Mouse (Mus musculus) embryo, embryonic 11 days (tissue): Measurements from ENCODE around the gene March2.
A peak's percentile ranks its signal among the peaks of the same experiment; 100 is the strongest.

Experiments used
- DNase-seq: peaks from one replicate; pipeline ENCODE4 v3.0.0-alpha.2; 2015

Gene March2

DNA sequence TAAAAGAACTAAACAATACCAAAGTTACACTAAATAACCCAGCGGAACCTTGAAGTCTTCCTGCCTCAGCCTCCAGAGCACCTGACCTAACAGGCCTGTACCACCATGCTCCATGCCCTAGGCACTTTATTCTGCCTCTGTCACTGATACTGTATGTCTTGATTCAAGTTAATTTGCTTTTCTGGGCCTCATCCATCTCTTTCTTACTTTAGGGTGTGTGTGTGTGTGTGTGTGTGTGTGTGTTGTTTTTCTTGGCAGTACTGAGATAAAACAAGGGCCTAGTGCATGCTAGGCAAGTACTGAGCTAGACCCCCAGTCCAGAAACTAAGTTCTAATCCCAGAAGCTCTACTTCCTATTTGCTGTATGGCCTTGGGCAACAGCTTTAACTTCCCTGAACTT lies 1.2 kb downstream of the March2 start:
- DNase-seq: no peak

DNA sequence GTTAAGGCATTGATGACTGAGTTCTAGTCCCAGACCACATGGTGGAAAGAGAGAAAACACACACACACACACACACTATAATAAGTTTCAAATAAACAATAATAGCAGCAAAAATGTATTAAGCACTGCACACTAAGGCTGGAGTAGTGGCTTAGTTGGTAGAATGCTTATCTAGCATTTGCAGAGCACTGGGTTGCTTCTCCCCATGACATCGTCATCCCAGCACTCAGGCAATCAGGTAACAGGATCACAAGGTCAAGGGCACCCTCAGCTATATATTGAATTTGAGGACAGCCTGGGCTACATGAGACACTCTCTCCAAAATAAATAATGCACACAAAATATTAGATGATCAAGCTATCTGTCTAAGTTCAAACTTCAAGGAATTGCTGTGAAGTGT lies 3.7 kb downstream of the March2 start:
- no peak for DNase-seq

DNA sequence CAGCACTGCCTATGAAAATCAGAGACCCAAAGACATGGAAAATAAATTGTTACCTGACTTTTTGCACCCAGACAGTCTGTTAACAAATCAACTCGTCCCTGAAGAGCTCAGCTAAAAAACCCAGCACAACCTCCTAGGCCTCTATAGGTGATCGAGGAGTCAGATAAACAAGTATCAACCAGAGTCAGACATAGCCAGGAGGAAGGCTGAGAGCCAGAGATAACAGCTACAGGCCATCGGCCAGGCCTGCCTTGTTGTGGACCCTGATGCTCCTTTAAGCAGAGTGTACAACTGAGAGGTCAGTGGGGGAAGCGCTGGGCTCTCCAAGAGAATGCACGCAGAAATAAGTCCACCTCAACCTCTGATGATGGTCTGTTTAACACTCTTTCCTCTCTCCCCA lies 5.2 kb downstream of the March2 start:
- peak; percentile 4 for DNase-seq

DNA sequence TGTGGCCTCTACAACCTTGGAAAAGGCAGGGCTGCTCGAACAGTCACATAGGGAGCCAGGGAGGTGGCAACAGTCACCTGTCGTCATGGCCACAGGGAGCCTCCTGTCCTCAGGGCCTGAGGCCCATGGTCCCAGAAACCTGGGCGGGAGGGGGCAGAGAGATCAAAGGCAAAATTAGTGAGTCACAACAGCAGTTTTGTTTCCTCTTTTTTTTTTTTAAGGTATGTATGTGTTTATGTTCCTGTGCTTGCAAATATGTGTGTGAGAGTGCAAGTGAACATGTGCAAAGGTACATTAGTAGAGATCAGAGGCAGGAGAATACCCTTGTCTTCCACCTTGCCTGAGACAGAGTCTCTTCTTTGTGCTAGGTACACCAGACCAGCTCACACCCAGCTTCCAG lies 8.6 kb downstream of the March2 start:
- no peak for DNase-seq

DNA sequence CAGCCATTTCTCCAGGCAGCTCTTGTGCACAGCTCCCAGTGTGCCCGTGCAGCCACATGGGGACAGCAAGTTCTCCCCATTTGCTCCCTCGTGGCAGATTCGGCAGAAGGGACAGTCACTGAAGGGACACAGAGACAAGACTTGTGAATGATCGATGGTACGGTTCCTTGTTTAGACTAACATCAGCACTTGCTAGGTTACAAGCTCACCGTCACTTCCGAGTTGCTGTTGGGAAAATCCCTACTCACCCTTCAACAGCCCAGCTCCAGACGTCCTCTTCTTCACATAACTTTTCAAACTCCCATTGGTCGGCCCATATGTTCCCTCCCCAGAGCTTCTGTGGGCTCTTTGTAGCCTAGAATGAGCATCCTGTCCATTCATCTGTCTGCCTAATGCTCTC lies 15.4 kb downstream of the March2 start:
- DNase-seq: no peak

DNA sequence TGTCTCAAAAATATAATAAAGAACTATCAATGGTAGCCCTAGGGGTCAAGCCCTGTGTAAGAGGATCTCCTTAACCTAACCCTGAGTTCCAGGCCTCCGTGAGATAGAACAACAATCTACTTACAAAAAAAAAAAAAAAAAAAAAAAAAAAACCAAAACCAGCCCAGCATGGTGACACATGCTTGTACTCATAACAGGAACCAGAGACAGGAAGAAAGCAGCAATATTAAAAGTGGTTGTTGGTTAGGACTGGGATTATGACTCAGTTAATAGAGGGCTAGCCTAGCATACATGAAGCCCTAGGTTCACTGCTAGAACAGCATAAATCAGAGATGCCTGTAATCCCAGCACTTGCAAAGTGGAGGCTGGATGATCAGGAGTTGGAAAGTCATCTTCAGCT lies 16.3 kb downstream of the March2 start:
- no peak for DNase-seq

DNA sequence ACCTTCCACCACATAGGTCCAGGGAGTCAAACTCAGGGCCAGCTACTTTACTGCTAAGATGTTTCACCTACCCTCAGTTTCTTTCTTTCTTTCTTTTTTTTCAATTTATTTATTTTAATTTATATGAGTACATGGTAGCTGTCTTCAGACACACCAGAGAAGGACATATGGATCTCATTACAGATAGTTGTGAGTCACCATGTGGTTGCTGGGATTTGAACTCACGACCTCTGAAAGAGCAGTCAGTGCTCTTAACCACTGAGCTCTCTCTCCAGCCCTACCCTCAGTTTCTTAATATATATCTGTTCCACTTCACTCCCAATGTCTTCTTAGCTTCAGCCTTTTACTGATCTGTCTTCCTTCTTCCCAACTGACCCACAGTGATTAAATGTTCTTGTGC lies 23.0 kb downstream of the March2 start:
- no peak for DNase-seq

DNA sequence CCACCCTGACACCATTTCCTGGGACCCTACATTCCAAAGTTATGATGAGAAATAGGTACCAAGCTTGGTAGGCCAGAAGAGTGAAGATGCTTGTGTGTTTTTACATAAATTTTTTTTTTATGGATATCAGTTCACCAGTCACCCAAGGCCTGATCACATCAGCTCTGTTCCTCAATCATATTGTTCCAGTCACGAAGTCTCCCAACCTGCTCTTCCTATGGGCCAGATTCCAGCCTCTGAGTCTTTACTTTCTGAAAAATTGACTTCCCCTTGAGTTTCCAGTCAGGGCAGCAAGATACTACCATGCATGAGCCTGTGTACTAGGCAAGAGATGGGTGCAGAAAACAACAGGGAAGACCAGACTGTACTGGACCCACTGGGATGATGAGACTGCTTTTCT lies 31.7 kb downstream of the March2 start, which contains the start of gene Hnrnpm:
Gene Hnrnpm, minus strand, starts transcription at position 101 of the 400 bp plus-strand sequence.
- DNase-seq: no peak

DNA sequence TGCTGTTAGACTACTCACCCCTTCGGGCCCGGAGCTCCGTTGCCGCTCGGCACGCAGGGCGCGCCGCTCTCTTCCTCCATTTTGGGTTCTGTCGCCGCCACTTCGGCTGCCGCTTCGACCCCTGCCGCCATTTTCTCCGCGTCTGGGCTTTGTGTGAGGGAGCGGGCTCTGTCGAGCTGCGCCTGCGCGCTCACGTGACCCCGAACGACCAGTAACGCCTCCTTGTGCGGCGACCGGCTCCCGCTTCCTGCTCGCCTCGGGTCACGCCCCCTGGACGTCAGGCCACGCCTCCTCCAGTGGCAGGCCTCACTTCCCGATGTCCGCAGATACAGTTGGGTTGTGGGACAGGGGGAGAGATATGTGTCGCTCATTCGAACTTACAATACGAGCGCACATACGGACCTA lies 33.2 kb downstream of the March2 start:
- peak; percentile 98 for DNase-seq

DNA sequence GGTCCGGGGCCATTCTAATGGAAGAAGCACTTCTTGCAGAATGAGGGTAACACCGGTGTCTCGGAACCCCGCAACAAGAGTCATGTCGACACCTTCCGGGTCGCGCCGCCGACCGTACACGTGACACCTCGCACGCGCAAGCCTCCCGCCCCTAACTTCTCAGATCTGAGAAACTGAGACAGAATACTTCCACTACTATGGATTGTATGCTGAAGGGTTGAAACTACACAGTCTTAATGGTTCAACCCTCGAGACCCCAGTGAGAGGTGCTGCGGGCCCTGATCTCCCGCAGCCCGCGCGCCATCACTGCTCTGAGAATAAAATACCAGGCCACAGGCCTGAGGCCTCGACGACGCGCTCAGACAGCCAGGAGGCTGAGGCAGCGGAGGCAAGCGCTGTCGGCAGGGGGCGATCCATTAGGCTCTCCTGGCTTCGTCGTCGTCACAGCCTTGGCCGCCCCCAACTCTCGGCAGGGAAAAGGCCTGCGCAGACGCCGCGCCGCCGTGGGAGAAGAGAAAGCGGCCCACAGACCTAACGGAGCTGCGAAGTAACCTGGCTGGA lies 33.7 kb downstream of the March2 start:
- DNase-seq: peak; percentile 83

DNA sequence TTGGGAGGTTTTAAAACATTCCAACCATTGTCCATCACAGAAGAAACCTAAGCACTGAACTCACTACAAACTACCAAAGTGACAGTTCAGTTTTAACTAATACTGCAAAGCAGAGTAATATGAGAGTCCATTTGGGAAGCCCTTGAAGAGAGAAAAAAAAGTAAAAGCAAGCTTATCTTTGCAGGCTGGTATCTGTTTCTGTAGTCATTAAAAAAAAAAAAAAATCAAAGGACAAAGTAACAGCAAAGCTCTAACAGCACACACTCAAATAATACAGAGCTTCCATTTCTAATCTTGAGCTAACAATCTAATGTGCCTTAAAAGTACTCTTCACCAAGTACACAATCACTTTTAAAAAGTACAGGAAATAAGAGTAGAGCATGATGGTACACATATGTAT lies 36.7 kb downstream of the March2 start:
- no peak for DNase-seq

DNA sequence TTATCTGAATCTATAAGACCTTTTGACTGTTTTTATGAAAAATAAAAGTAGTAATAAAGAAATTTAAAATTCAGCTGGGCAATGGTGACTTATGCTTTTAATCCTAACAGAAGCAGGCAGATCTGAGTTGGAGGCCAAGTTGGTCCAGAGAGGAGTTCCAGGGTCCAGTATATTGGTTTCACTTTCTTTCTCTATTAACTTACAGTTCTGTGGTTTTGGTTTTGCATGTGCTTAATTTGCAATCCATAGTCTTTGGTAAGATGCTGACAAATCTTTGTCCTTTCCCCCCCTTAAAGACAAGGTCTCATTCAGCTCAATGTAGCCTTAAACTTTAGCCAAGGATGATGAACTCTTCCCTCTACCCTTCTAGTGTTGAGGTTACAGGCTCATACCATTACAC lies 39.7 kb downstream of the March2 start:
- no peak for DNase-seq

DNA sequence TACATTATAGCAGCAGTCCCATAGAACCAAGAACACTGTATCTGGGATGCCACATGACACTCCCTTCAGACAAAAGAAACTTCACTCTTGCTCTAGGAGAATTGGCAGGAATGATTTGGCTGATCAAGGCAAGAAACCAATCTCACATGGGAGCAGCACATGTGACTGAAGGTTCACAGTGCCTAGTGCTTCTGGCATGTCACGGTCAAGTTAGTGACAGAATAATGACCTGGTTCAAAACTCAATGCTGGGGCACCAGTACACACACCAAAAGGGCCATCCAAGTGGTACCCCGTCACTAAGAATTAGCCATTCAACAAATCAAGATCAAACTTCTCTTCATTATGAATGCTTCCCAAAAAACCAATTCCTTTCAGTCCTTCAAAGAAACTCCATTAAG lies 42.4 kb downstream of the March2 start:
- DNase-seq: no peak

DNA sequence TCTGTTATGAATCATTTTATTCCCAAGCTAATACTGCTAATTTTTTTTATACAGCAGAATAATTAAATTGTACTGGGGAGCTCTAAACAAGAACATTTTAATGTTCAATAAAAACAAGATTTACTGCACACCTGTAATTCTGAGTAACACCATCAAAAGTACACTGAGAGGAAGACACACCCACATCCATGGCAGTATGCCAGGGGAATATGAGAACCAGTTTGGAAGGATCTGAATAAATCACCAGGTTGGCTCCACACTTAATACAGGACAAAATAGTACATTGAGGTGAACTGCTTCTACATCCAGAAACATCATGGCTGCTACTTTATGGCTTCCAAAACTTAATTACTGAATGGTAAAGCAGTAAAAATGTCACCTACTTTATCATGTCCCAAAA lies 43.0 kb downstream of the March2 start:
- no peak for DNase-seq

DNA sequence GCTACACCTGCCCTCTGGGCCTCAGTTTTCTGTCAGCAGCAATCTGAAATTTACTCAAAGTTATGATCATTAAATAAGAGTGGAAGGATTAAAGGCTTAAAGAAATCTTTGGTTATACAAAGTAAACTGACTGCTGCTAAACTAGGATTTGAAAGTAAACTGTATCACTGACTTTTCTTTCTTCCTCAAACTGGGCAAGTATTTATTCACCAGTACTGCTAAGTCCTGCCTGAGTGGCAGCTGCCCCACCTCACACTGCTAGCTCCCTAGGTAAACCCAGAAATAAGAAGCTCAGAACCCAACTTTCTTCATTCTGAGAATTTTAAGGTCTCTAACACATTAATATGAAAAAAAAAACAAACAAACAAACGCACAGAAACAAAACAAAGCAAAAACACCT lies 44.6 kb downstream of the March2 start:
- DNase-seq: no peak

DNA sequence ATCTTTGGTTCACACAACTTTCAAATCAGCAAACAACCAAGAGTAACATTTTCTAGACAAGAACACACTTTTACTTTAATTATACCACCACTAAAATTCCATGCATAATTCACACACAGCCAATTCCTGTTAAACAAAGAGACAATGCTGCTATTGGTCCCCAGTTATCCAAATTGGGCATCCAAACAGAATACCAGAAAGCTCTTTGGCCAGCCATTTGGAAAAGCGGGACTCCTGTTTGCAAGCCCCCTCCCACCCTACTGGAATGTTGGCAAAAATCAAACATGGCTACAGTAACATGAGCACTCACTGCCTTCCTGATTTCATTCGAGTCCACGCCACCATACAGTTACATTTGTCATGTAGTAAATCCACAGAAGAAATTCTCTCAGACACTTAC lies 48.8 kb downstream of the March2 start:
- no peak for DNase-seq

DNA sequence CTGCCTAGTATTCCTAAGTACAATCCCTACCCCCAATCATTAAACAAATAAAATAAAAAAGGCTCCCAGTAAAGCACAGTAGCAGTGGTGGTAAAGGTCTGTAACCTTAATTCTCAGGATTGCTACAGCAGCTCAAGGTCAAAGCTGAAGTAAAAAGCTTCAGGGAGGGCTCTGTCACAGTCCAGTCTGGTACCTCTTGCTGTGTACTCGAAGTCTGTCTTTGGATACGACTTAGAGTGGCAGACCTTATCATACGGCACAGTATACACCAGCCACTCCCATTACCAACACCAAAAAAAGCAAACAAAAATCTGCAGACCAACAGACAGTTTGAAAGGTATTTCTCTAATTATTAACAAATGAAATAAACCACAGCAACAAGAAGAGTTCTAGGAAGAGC lies 51.7 kb downstream of the March2 start:
- DNase-seq: no peak

DNA sequence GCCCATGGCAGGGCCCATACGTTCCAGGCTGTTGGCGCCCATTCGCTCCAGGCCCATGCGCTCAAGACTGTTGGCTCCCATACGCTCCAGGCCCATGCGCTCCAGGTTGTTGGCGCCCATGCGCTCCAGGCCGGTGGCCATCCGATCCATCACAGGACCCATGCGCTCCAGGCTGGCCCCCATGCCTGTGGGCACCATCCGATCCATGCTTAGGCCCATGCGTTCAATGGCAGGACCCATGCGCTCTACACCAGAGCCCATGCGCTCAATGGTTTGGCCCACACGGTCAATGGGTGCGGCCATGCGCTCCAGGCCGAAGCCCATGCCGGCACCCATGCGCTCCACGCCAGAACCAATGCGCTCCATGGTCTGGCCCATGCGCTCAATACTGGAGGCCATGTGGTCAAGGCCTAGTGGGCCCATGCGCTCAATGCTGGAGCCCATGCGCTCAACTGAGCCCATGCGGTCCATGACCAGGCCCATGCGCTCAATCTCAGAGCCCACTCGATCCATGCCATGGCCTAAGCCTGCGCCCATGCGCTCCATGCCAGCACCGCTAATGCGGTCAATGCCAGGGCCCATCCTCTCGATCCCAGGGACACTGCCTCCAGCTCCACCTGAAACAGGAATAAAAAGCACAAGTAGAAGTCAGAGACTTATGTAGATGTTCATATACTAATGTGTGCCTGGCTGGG lies 68.5 kb downstream of the March2 start:
- DNase-seq: no peak

DNA sequence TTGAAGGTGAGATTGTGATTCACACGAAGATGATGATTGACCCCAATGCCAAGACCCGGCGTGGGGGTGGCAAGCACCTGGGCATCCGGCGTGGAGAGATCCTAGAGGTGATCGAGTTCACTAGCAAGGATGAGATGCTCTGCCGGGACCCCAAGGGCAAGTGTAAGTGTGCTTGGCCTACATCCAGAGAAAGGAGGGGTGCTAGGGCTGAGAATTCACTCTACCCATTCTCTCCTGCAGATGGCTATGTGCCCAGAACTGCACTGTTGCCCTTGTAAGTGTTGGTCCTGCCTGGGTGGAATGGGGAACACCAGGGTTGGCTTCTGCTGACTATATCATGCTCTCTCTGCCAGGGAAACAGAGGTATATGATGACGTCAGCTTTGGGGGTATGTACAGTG lies 73.4 kb downstream of the March2 start:
- DNase-seq: no peak

DNA sequence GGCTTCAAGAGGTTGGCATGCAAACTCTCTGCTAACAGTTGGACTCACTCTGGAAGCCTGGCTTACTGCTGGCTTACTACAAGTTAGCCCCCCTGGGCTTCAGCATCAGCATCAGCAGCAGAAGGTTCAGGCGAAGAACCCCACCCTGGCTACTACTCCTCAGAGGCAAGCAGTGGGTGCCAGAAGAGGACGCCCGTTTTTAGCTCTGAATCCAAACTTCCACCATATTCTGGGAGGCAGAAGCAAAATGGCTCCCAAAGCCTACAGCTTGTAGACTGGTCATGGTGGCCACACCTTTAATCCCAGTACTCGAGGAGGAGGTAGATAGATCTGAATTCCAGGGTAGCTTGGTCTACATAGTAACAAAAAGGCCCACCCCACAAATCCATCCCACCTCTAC lies 74.4 kb downstream of the March2 start:
- no peak for DNase-seq

DNA sequence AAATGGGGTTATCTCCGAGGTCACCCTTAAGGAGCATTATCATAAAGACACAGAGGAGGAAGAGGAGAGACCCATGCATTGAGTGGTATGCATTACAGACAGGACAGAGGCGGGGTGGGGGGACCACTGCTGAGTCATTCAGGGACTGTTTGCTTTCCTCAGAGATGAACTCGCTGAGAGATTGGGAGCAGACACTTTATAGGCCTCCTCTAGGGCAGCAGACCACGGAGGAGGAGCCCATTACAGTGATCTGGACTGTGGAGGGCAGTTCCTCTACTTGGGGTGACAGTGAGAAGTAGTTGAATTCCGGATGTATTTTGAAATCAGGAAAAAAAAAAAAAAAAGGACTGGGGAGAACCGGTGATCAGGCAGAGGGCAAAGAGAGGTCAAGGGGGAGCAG lies 78.7 kb downstream of the March2 start:
- DNase-seq: no peak

DNA sequence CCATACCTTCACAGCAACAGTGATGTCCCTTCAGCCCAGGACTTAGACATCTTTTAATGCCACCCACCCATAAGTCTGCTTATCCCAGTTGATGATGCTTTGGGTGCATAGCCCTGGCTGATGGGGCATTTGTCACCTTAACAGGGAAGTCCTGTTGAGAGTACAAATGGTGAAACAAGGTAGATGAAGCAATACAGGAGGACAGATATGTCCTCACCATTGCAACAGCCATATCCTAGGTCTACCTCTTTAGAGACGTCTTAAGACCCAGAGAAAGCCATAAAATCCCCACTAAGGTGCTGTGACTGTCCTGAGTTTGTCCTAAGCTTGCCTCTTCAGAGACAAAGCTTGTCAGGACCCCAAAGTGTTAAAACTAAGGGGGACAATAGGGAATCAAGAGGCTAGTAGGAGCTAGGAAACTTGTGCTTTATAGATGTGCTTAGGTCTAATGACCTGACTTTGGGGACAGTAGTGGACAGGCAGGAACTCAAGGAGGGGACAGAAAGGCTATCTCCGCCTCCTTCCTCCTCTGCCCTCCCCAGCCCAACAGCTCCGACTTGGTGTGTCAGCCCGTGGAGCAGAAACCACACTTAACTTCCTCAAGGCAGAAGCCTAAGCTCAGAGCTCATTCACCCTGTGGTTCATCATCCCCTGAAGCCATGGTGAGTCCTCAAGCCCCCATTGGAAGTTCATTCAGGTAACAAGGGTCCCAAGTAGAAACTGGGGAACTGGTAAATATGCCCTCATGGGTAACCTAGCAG lies 80.8 kb downstream of the March2 start, which contains the start of gene Pram1:
Gene Pram1, plus strand, starts transcription at position 541 of the 761 bp plus-strand sequence.
- DNase-seq: no peak

DNA sequence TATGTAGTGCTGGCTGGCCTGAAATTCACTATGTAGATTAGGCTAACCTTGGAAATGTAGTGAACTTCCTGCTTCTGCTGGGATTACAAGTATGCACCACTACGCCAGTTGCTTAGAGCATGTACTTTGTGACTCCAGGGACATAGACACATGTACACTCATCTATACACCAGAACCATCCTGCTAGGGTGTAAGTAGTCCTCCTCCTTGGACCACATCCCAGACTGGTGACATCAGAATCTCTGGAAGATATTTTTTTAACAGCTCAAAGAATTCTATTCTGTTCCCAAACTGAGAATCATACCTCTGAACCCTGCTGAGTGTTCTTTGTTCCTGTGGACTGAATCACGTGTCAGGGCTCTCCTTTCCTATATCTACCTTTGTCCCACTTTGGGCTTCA lies 81.4 kb downstream of the March2 start:
- DNase-seq: no peak
